Mouse (Mus musculus) embryonic stem cell, embryonic (primary cell): ENCODE measurements around the gene Polr3b.

Experiments
- CTCF ChIA-PET, 4 experiments: fragments of 300-600 bp in 2 of 4; fragments of 350-600 bp in 2 of 4; sonication (Branson Sonifier 250); formaldehyde crosslinking; loops; one replicate each; lab custom pipeline; 2022; ENCODE audit warnings: inconsistent platforms in 2 of 4; lab: Charles Lee
- POLR2A ChIA-PET, 4 experiments: fragments of 300-600 bp in 2 of 4; fragments of 350-600 bp in 2 of 4; sonication (Branson Sonifier 250); formaldehyde crosslinking; loops; one replicate each; lab custom pipeline; 2022; ENCODE audit warnings: antibody characterized with exemption in 4 of 4, inconsistent platforms in 1 of 4; lab: Charles Lee

Polr3b gene

DNA sequence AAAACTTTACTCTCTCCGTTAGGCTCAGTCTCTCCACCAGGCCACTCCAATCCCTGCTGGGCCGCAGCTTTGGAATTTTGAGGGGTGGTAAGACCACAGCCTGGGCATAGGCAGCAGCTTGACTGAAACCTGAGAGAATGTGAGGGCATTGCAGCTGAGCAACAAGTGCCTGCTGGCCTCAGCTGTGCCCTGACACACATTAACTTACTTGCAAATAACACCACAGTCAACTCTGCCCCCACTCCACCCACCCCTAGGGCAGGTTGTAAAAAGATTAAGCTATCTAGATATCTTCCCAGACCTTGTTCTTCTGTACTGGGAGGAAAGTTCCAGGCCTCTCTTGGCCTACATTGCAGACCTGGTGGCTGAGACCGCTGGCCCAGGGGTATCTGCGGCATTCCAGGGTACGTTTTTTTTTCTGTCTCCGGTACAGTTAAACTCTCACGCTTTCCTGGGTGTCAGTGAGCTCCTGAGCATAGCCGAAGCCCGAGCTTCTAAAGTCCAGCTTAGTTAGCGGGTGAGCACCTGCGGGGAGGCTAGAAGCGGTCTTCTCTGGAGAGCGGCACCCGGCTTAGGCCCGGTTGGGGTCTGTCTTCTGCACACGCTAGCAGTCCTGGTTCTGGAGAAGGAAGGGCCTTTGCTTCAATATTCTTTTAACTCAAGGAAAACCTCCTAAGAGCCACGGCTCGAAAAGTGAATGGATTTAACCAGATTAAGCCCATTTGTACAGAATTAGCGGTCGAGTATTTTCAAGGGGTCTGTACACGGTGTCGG, 135.5 kb downstream of the Polr3b start:
- POLR2A ChIA-PET: interaction anchor here (0.5 to 2.2 kb wide), 8 partner anchors 16 to 1500 kb away, joined by 3 to 6 read pairs (median 3); no protein-coding TSS in a partner anchor
- CTCF ChIA-PET: interaction anchor here in 3 of 4 experiments (0.5 to 1.2 kb wide), 4 partner anchors 28 to 1172 kb away, joined by 3 read pairs; no protein-coding TSS in a partner anchor

DNA sequence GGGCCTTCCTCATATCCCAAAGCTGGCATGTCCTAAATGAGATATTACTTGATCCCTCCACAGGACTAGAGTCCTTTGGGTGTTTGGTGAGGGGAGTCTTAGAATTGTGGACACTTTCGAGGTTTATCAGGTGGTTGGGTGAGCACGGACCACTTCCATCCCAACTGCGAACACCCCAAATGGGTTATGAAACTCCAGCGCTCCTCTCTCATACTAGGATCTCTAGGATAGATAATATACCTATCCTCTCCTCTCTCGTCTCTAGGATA, 136.0 kb downstream of the Polr3b start:
- ChIA-PET CTCF (interaction anchor here in 3 of 4 experiments (0.5 to 0.6 kb wide), 3 partner anchors 80 to 1171 kb away, joined by 3 read pairs; no protein-coding TSS in a partner anchor), POLR2A (interaction anchor here (0.5 to 2.2 kb wide), 6 partner anchors 15 to 136 kb away, joined by 3 to 6 read pairs (median 3); no protein-coding TSS in a partner anchor)

DNA sequence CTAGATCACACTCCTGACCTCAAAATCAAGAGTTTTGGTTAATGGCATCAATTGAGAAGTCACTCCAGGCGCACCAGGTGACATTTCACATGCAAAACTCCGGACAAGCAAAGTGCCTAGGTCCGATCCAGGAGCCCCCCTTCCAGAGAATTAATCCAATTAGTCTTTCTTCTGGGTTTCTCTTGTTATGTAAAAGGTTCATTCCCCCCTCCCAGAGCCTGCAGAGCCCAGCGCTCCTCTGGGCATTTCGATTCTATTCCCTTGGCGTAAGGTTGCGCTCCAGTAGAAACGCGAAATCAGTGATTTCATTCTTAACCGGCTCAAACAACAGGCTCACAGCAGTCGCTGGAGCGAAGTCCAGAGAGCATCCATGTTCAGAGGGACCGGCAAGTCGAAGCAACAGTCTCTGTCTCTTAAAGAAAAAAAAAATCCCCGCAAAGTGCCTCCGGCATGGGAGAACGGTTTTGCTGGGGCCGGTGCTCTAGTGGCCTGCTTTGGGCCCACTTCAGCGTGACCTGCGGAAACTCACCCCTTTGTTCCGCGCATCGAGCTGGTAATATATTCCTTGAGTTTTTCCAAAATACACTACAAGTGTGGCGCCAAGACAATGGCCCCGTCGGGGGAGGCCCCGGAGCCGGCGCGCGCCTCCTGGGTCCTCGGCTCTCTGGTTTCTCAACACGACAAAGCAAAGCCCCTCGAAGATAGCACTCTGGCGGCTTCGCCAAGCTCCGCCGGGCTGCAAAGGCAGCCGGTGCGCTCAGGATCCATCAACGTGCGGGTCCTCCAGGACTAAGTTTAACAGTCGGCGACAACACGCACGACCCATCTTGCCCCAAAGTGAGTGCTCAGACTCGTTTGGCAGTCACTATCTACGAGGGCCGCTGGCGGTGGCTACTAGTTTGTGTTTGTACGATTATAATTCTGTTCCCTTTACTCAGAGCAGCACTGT, 136.7 kb downstream of the Polr3b start:
- ChIA-PET CTCF (interaction anchor here in 2 of 4 experiments (0.5 to 0.9 kb wide), 2 partner anchors 227 to 973 kb away, joined by 3 read pairs; no protein-coding TSS in a partner anchor), POLR2A (interaction anchor here in 2 of 4 experiments (0.5 to 2.2 kb wide), 4 partner anchors 15 to 135 kb away, joined by 3 to 6 read pairs (median 4); no protein-coding TSS in a partner anchor)

DNA sequence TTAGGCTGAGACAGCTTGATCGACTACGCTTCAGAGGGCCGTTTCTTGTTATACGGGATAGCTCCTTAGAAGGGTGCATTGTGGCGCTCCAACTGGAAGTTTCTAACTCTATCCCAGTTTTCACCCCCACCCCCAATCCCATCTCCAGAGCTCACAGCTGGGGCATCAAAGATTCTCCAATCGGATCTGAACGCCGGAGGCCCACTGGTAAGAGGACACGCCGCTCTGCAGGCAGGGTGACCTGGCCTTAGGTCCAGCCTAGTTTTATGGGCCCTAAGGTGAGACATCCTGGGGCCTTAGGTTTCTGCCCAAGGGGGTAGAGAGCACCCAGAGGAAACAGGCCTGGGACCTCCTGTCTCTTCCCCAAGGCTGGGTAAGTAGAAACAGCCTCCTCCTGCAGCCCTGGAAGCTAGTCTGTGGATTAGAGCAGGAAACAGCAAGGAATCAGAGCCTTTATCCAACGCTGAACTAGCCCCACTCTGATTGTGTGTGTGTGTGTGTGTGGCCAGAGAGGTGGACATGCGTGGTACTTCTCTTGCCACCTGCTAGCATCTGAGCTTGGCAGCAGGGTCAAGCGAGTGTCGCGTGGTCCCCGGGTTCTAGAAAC, 137.5 kb downstream of the Polr3b start:
- ChIA-PET CTCF (interaction anchor here in 2 of 4 experiments (0.5 to 0.9 kb wide), 2 partner anchors 226 to 974 kb away, joined by 3 read pairs; no protein-coding TSS in a partner anchor), POLR2A (interaction anchor here in 1 of 4 experiments (0.5 kb wide), 1 partner anchor 49 kb away, joined by 5 read pairs; no protein-coding TSS in a partner anchor)

DNA sequence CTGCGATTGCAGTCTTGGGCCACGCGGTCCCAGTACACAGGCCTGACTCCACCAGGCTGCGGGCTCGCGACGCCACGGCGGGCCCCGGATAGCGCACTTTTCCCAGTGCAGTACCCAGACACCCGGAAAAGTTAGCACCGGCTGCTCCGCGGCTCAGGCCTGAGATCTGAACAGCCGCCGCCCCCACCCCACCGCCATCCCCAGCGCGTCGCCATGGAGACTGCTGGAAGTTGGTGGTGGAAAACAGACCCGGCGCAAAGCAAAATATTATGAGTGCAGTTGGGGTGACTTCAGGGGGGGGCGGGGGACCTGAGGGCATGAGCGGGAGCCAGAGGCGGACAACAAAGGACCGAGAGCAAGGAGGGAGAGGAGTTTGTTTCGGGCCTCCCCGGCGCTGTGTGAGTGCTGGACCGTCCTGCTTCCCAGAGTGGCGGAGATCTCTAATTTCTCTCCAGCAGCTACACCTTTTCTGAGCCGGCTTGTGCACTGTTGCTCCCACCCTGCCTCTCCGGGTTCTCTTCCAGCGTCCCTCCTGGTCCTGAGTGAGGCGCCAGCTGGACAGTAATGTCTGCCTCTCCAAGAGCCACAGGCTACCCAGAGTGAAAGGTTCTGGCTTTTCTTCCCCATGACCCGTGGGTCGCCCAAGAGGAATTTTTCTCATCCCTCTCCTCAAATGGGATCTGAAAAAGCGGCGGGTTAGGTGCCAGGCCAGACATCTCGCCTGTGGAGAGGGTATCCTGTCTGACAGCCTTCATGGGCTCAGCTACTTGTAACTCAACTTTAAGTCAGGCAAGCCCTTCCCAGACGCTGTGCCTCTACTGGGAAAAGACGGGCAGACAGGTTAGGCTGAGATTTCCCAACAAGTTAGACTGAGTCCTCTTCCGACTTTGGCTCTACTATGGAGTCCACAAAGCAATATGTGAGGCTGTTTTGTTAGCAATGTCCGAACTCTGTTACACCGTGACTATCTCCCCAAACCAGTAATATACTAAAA, 138.3 kb downstream of the Polr3b start:
- POLR2A ChIA-PET: no interaction called here
- CTCF ChIA-PET: interaction anchor here in 1 of 4 experiments (0.9 kb wide), 1 partner anchor 226 kb away, joined by 3 read pairs; no protein-coding TSS in a partner anchor

DNA sequence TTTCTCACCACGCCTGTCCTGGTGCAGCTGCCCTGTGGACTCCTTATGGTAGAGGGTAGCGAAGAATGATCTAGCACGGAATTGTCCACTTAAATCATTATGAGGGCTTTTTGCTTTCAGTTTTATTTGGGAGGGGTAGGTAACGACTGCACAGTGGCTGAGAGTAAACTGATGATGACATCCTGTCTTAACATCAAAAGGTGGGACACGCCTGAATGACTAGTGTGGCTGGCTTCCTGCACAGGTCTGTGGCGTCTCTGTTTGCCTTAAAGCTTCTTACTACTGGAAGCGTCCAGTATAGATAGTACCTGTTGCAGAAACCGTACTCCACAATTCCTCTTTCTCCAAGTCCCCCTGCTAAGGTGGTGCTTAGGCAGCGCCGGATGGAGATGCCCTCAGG, 146.7 kb downstream of the Polr3b start:
- POLR2A ChIA-PET: no interaction called here
- CTCF ChIA-PET: no interaction called here

DNA sequence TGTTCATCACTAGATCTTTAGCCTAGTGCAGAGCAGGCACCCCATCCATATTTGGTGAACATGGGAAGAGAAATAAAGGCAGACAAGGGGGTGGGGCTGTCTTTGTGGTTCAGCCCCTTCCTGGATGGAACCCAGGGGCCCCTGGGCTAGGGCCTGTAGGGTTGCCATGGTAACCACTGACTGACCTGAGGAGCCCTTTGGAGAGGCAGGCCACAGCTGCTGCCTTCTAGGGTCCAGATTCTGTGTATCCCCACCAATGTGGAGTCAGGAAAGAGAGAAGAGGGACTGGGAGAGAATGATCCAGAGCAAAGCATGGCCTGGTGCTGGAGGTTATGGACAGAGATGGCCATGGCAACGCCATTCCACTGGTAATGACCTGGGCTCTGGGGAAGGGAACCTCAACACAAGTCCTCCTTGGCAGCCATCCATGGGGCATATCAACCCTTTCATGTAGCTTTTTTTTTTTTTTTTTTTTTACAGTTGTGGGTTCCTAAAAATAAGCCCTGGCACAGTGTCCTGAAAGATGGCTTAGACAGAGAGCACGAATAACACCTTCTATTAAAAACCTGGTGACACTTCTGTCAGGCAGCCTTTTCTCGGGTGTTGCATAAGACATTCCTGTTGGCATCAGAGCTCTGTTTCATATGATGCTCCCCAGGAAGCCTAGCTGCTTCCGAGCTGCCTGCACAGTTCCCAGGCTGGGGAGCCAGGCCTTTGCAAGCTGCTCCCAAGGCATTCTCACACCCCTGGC, 150.5 kb downstream of the Polr3b start:
- ChIA-PET CTCF (no interaction called here), POLR2A (interaction anchor here in 1 of 4 experiments (0.6 to 0.7 kb wide), 2 partner anchors 138 to 393 kb away, joined by 3 to 5 read pairs; no protein-coding TSS in a partner anchor)

DNA sequence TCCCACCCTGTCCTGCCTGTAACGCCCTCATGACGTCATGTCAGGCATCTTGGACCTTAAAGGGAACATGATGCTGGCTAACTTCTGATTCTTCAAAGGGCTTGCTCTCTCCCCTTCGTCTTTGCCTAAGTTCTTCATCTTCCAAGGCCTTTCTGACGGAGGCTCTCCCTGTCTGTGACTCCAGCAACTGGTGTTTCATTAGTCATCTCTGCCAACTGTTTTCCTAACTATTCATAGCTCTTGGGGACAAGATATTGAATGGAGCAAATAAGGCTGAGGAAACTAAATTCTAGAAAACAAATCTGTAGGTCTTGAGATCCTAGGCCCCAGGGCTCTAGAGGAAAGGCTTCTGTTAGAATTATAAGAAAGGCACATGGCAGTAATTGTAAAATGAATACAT, 151.8 kb downstream of the Polr3b start:
- ChIA-PET POLR2A (interaction anchor here in 1 of 4 experiments (1.0 kb wide), 1 partner anchor 16 kb away, joined by 3 read pairs; no protein-coding TSS in a partner anchor), CTCF (no interaction called here)

DNA sequence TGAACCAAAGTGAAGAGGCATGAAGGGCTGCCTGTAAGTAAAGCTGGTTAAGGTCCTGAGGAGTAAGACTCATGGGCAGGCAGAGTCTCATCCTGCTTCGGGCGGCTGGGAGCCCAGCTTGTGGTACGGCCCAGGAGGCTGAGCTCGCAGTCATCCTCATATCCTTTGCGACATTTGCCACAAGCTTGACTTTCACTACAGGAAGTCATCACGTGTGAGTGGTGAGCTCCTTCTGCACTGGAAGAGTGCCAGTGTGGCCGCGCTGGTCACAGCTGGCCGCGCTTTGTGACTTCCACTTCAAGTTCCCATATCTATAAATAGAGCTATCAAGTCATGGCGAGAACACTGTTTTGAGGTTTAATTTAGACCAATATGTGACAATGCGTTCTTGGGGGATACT, 152.5 kb downstream of the Polr3b start:
- POLR2A ChIA-PET: interaction anchor here in 1 of 4 experiments (0.8 kb wide), 1 partner anchor 32 kb away, joined by 3 read pairs; no protein-coding TSS in a partner anchor
- CTCF ChIA-PET: no interaction called here
